Comparison of ENCODE assay signal across 9 mouse cellular contexts in the genomic region with DNA sequence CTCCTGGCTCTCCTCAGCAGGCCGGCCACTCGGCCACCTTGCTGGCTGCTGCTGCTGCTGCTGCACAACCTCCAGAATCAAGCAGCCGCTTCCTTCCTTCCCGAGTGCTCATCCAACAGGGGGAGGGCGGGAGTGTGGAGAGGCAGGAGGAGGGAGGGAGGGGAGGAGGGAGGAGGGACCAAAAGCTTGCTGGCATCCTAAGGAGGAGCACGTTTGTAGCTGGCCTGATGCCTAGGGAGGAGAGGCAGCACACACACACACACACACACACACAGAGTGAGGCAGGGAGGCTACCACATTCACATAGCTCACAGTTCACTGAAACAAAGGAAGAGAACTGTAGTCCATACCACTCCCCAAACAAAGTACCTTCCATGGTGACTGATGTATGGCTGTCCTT.
DNase-seq lines count a peak whose midpoint lies in the region; ATAC-seq and TF ChIP-seq lines count a peak whose summit lies in the region.
"Had no signal": no experiment of that assay in that cellular context is flagged by ENCODE, and none has a peak within 500 bp of the region (broad histone marks: within the 10 kb centered on the region; RNA-seq: fewer than 3 reads in every experiment).

No protein-coding gene starts in this region.

- H3K36me3 ChIP-seq in ES-Bruce4 (ENCODE audit: control insufficient read depth, insufficient read depth, low read length, poor library complexity, severe bottlenecking), result no peaks in the 10 kb centered on the region; the same call in 1 of the 2 replicates
- H3K36me3 ChIP-seq in forebrain, embryonic 15.5 days, result peaks cover 8% of the 10 kb centered on the region
- H3K36me3 ChIP-seq in midbrain, embryonic 12.5 days, result peaks cover 8% of the 10 kb centered on the region

- TF ChIP-seq POLR2A in ES-Bruce4 (IDR thresholded peaks at IDR 0.05; ENCODE audit: insufficient read depth, low read length), result no peak

- no peak overlapping the region for H3K4me3 ChIP-seq in ES-Bruce4 (ENCODE audit: low read depth, low read length)
- peak overlapping the region; percentile 57 for H3K4me3 ChIP-seq in forebrain, embryonic 15.5 days
- peak overlapping the region; percentile 35 for H3K4me3 ChIP-seq in midbrain, embryonic 12.5 days

- 5% methylated on average over 6 of the region's 6 CpGs for WGBS in forebrain, embryonic 15.5 days
- WGBS in midbrain, embryonic 12.5 days, result 5% methylated on average over 5 of the region's 6 CpGs

- H3K27me3 ChIP-seq in ES-Bruce4 (ENCODE audit: control insufficient read depth, insufficient read depth, low read length, poor library complexity, severe bottlenecking), result no peaks in the 10 kb centered on the region
- H3K27me3 ChIP-seq in forebrain, embryonic 15.5 days, result no peaks in the 10 kb centered on the region
- H3K27me3 ChIP-seq in midbrain, embryonic 12.5 days, result 0 out of 2 replicates have a peak, but pooled peaks cover 2% of the 10 kb centered on the region
- H3K27me3 ChIP-seq: CH12.LX had no signal

- peak overlapping the region; percentile 55 for H3K4me2 ChIP-seq in forebrain, embryonic 15.5 days (replicated peaks)
- peak overlapping the region; percentile 48 for H3K4me2 ChIP-seq in midbrain, embryonic 12.5 days (replicated peaks)

- H3K4me1 ChIP-seq in ES-Bruce4 (ENCODE audit: control insufficient read depth, insufficient read depth, low read length), result peaks cover 4% of the 10 kb centered on the region
- peaks cover 81% of the 10 kb centered on the region for H3K4me1 ChIP-seq in forebrain, embryonic 15.5 days
- H3K4me1 ChIP-seq in midbrain, embryonic 12.5 days, result peaks cover 80% of the 10 kb centered on the region

- no peak for TF ChIP-seq EP300 in ES-Bruce4 (IDR thresholded peaks at IDR 0.05; ENCODE audit: insufficient read depth, low read depth, low read length)

- no peak overlapping the region for H3K9ac ChIP-seq in ES-Bruce4 (ENCODE audit: low read depth, poor library complexity, severe bottlenecking)
- peak overlapping the region; percentile 82 for H3K9ac ChIP-seq in forebrain, embryonic 15.5 days (replicated peaks)
- H3K9ac ChIP-seq in midbrain, embryonic 12.5 days (replicated peaks), result peak overlapping the region; percentile 37

- no peak for DNase-seq in frontal cortex, postnatal 25 days (ENCODE audit: low spot score in 2 of 2)
- DNase-seq in kidney, postnatal 4 days, result peak; percentile 67 to 74
- peak; percentile 88 for DNase-seq in telencephalon, adult 2 months (ENCODE audit: low read depth, low spot score)
- DNase-seq in natural killer cell, adult 2 months (ENCODE audit: low spot score in 2 of 2), result no peak

- peak; percentile 75 for ATAC-seq in frontal cortex, adult (ENCODE audit: low TSS enrichment)
- peak; percentile 78 for ATAC-seq in forebrain, embryonic 15.5 days (replicated peaks)
- ATAC-seq in midbrain, embryonic 12.5 days (ENCODE audit: low FRiP score, low read depth), result peak; percentile 50

- no peak for TF ChIP-seq CTCF in ES-Bruce4 (IDR thresholded peaks at IDR 0.05; ENCODE audit: low read depth, low read length)

- H3K27ac ChIP-seq in ES-Bruce4 (ENCODE audit: insufficient read depth, low read length), result peak overlapping the region; percentile 47; the same call in 1 of the 2 replicates
- peak overlapping the region; percentile 93 for H3K27ac ChIP-seq in forebrain, embryonic 15.5 days (replicated peaks)
- peak overlapping the region; percentile 88 for H3K27ac ChIP-seq in midbrain, embryonic 12.5 days (replicated peaks)

- no peaks in the 10 kb centered on the region for H3K9me3 ChIP-seq in ES-Bruce4 (replicated peaks; ENCODE audit: control insufficient read depth, insufficient read depth, low read length, poor library complexity, severe bottlenecking)
- H3K9me3 ChIP-seq in forebrain, embryonic 15.5 days, result no peaks in the 10 kb centered on the region
- no peaks in the 10 kb centered on the region for H3K9me3 ChIP-seq in midbrain, embryonic 12.5 days

Comparison
In these comparisons a context has a peak if more than half of its experiments do, and no peak if none do; other contexts are left out.
1. DNase-seq: peak in kidney, postnatal 4 days (2 of 2) and telencephalon, adult 2 months (single experiment); none in frontal cortex, postnatal 25 days (0 of 2) and natural killer cell, adult 2 months (0 of 2).
2. Peak in every context shown above with its lines, with median percentiles within 50 percentile points of each other: ATAC-seq and H3K27ac ChIP-seq.